Mouse (Mus musculus): Measurements from ENCODE around the gene Smg7. TPM values are rescaled to one million over a fixed set of nuclear protein-coding genes. Genes with fewer than 3 reads are reported as not detected.
"Not testable (repeated sequence)": the region's sequence is repeated elsewhere in the genome, so short reads cannot be mapped to it uniquely, and the experiment has no call there.

Gene Smg7
- polyA plus RNA-seq, 1 experiment: 16.6 TPM

- Histone ChIP-seq H3ac (ENCODE audit: control insufficient read depth, insufficient read length, low read depth) (peak overlapping the region; percentile 36), H3K4me3 (ENCODE audit: insufficient read depth, poor library complexity, severe bottlenecking) (peak overlapping the region; percentile 46), H3K27me3 (ENCODE audit: control insufficient read depth, insufficient read depth, insufficient read length) (no peaks in the 10 kb centered on the region), H3K36me3 (ENCODE audit: control insufficient read depth, insufficient read depth) (peaks cover 19% of the 10 kb centered on the region), H3K79me3 (ENCODE audit: low read depth) (peaks cover 32% of the 10 kb centered on the region), H3K79me2 (ENCODE audit: control insufficient read depth, insufficient read depth) (peaks cover 37% of the 10 kb centered on the region)
- no peak for TF ChIP-seq CEBPB (IDR thresholded peaks at IDR 0.05; ENCODE audit: low read depth)
Observed at GRCm38 (mm10) chr1:152903591-152904135, 1.2 kb upstream of the Smg7 start.

- no peaks in the 10 kb centered on the region for H3K27me3 ChIP-seq (ENCODE audit: control insufficient read depth, insufficient read depth, insufficient read length)
- peaks cover 45% of the 10 kb centered on the region for H3K79me2 ChIP-seq (ENCODE audit: control insufficient read depth, insufficient read depth)
- H3ac ChIP-seq (ENCODE audit: control insufficient read depth, insufficient read length, low read depth): peak overlapping the region; percentile 97
- peaks cover 22% of the 10 kb centered on the region for H3K36me3 ChIP-seq (ENCODE audit: control insufficient read depth, insufficient read depth)
- peak overlapping the region; percentile 85 for H3K4me3 ChIP-seq (ENCODE audit: insufficient read depth, poor library complexity, severe bottlenecking)
- H3K79me3 ChIP-seq (ENCODE audit: low read depth): peaks cover 40% of the 10 kb centered on the region
- TF ChIP-seq USF1 (IDR thresholded peaks at IDR 0.05; ENCODE audit: low read depth) (no peak), CTCF (IDR thresholded peaks at IDR 0.05; ENCODE audit: control insufficient read depth, insufficient read depth, insufficient read length) (no peak), MYOG (IDR thresholded peaks at IDR 0.05; ENCODE audit: control insufficient read depth, extremely low read depth, insufficient read length) (no peak), CEBPB (IDR thresholded peaks at IDR 0.05; ENCODE audit: low read depth) (no peak), MAX (IDR thresholded peaks at IDR 0.05) (no peak), MYOD1 (IDR thresholded peaks at IDR 0.05; ENCODE audit: control insufficient read depth, insufficient read length, low read depth) (no peak), FOSL1 (IDR thresholded peaks at IDR 0.05; ENCODE audit: insufficient read depth, low read length, poor library complexity, severe bottlenecking) (no peak)
Observed at GRCm38 (mm10) chr1:152902665-152903516, 445 bp upstream of the Smg7 start.

DNA sequence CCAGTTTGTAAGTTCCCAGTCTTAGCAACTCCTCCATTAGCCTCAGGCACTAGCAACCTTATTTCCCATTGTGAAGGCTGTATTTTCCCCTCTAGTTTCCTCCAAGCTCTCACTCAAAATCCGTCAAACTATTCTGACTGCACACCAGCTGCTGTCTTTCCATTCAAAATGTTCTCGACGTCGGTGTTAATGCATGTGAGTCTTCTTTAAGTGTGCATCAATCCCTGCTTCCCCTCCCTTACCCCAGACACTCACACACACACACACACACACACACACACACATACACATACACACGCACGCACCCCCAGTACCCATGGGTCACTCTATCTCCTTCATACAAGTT lies 1.1 kb downstream of the Smg7 start:
- H3K79me2 ChIP-seq (ENCODE audit: control insufficient read depth, insufficient read depth): peaks cover 60% of the 10 kb centered on the region

DNA sequence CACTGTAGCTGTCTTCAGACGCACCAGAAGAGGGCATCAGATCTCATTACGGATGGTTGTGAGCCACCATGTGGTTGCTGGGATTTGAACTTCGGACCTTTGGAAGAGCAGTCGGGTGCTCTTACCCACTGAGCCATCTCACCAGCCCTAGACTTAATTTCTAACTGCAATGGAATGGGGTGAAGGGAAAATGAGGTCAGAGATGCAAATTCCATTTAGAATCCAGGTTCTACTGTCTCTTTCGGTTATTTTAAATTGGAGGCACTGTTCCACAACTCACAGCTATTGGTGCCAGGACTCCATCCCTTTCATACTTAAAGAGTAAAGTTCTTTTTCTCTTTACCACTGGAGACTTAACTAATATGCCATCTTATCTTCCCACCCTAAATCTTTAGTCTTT lies 14.4 kb downstream of the Smg7 start:
- H3K79me3 ChIP-seq (ENCODE audit: low read depth): peaks cover 96% of the 10 kb centered on the region
- H3K4me3 ChIP-seq (ENCODE audit: insufficient read depth, poor library complexity, severe bottlenecking); H3K36me3 ChIP-seq (ENCODE audit: control insufficient read depth, insufficient read depth); H3ac ChIP-seq (ENCODE audit: control insufficient read depth, insufficient read length, low read depth); H3K27me3 ChIP-seq (ENCODE audit: control insufficient read depth, insufficient read depth, insufficient read length): not testable (repeated sequence)
- peaks cover 100% of the 10 kb centered on the region for H3K79me2 ChIP-seq (ENCODE audit: control insufficient read depth, insufficient read depth)

More for the DNA sequence above, 1.1 kb downstream of the Smg7 start:
- Histone ChIP-seq H3ac (ENCODE audit: control insufficient read depth, insufficient read length, low read depth) (peak overlapping the region; percentile 98), H3K4me3 (ENCODE audit: insufficient read depth, poor library complexity, severe bottlenecking) (peak overlapping the region; percentile 85), H3K36me3 (ENCODE audit: control insufficient read depth, insufficient read depth) (peaks cover 28% of the 10 kb centered on the region), H3K27me3 (ENCODE audit: control insufficient read depth, insufficient read depth, insufficient read length) (no peaks in the 10 kb centered on the region), H3K79me3 (ENCODE audit: low read depth) (peaks cover 54% of the 10 kb centered on the region)
- TF ChIP-seq CEBPB (IDR thresholded peaks at IDR 0.05; ENCODE audit: low read depth) (no peak), MYOD1 (IDR thresholded peaks at IDR 0.05; ENCODE audit: control insufficient read depth, insufficient read length, low read depth) (no peak), USF1 (IDR thresholded peaks at IDR 0.05; ENCODE audit: low read depth) (no peak), MAX (IDR thresholded peaks at IDR 0.05) (no peak), FOSL1 (IDR thresholded peaks at IDR 0.05; ENCODE audit: insufficient read depth, low read length, poor library complexity, severe bottlenecking) (no peak), CTCF (IDR thresholded peaks at IDR 0.05; ENCODE audit: control insufficient read depth, insufficient read depth, insufficient read length) (no peak)

DNA sequence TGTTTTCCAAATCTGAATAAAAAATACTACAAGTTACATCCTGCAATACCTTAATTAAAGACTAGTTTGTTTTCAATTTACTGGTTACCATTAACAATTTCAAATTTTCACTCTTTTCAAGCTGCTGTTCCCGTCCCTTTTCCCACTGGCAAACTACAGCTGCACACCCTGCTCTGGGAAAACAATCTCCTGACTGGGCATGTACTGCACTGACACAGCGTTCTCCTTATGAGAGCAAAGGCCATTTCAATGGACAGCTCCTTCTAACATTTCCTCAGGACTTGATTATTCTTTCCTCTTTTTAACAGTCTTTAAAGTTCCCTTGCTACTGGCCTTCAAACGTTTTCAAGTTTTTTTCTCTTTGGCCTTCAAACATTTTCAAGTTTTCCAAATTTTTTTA lies 31.4 kb downstream of the Smg7 start:
- peaks cover 57% of the 10 kb centered on the region for H3K79me2 ChIP-seq (ENCODE audit: control insufficient read depth, insufficient read depth)
- no peaks in the 10 kb centered on the region for H3K27me3 ChIP-seq (ENCODE audit: control insufficient read depth, insufficient read depth, insufficient read length)
- TF ChIP-seq MYOG (IDR thresholded peaks at IDR 0.05; ENCODE audit: control insufficient read depth, extremely low read depth, insufficient read length) (no peak), USF1 (IDR thresholded peaks at IDR 0.05; ENCODE audit: low read depth) (no peak), CTCF (IDR thresholded peaks at IDR 0.05; ENCODE audit: control insufficient read depth, insufficient read depth, insufficient read length) (no peak), CEBPB (IDR thresholded peaks at IDR 0.05; ENCODE audit: low read depth) (no peak), MAX (IDR thresholded peaks at IDR 0.05) (no peak), FOSL1 (IDR thresholded peaks at IDR 0.05; ENCODE audit: insufficient read depth, low read length, poor library complexity, severe bottlenecking) (no peak), MYOD1 (IDR thresholded peaks at IDR 0.05; ENCODE audit: control insufficient read depth, insufficient read length, low read depth) (no peak)
- no peak overlapping the region for H3ac ChIP-seq (ENCODE audit: control insufficient read depth, insufficient read length, low read depth)
- peaks cover 49% of the 10 kb centered on the region for H3K79me3 ChIP-seq (ENCODE audit: low read depth)
- H3K36me3 ChIP-seq (ENCODE audit: control insufficient read depth, insufficient read depth): peaks cover 32% of the 10 kb centered on the region
- H3K4me3 ChIP-seq (ENCODE audit: insufficient read depth, poor library complexity, severe bottlenecking): no peak overlapping the region

GRCm38 (mm10) chr1:152869901-152870300 lies 32.5 kb downstream of the Smg7 start:
- Histone ChIP-seq H3K79me3 (ENCODE audit: low read depth) (peaks cover 38% of the 10 kb centered on the region), H3ac (ENCODE audit: control insufficient read depth, insufficient read length, low read depth) (no peak overlapping the region), H3K36me3 (ENCODE audit: control insufficient read depth, insufficient read depth) (peaks cover 43% of the 10 kb centered on the region), H3K27me3 (ENCODE audit: control insufficient read depth, insufficient read depth, insufficient read length) (no peaks in the 10 kb centered on the region), H3K4me3 (ENCODE audit: insufficient read depth, poor library complexity, severe bottlenecking) (no peak overlapping the region), H3K79me2 (ENCODE audit: control insufficient read depth, insufficient read depth) (peaks cover 46% of the 10 kb centered on the region)
- TF ChIP-seq USF1 (IDR thresholded peaks at IDR 0.05; ENCODE audit: low read depth) (no peak), MAX (IDR thresholded peaks at IDR 0.05) (no peak), CEBPB (IDR thresholded peaks at IDR 0.05; ENCODE audit: low read depth) (no peak), MYOG (IDR thresholded peaks at IDR 0.05; ENCODE audit: control insufficient read depth, extremely low read depth, insufficient read length) (no peak), CTCF (IDR thresholded peaks at IDR 0.05; ENCODE audit: control insufficient read depth, insufficient read depth, insufficient read length) (no peak), FOSL1 (IDR thresholded peaks at IDR 0.05; ENCODE audit: insufficient read depth, low read length, poor library complexity, severe bottlenecking) (no peak), MYOD1 (IDR thresholded peaks at IDR 0.05; ENCODE audit: control insufficient read depth, insufficient read length, low read depth) (no peak)
